Mouse (Mus musculus): ENCODE data around the gene Adcy3. TPM values are rescaled to one million over a fixed set of nuclear protein-coding genes. Genes with fewer than 3 reads are reported as not detected.
A peak's percentile ranks its signal among the peaks of the same experiment; 100 is the strongest.

The Adcy3 gene
- total RNA-seq (2014; rRNA removed) (40.4 and 40.9 TPM in 2 replicates), polyA plus RNA-seq (2015; fragmentation: Nextera tagmentation; extraction: Ambion mirVana) (11.5 and 12.5 TPM in 2 replicates)

DNA sequence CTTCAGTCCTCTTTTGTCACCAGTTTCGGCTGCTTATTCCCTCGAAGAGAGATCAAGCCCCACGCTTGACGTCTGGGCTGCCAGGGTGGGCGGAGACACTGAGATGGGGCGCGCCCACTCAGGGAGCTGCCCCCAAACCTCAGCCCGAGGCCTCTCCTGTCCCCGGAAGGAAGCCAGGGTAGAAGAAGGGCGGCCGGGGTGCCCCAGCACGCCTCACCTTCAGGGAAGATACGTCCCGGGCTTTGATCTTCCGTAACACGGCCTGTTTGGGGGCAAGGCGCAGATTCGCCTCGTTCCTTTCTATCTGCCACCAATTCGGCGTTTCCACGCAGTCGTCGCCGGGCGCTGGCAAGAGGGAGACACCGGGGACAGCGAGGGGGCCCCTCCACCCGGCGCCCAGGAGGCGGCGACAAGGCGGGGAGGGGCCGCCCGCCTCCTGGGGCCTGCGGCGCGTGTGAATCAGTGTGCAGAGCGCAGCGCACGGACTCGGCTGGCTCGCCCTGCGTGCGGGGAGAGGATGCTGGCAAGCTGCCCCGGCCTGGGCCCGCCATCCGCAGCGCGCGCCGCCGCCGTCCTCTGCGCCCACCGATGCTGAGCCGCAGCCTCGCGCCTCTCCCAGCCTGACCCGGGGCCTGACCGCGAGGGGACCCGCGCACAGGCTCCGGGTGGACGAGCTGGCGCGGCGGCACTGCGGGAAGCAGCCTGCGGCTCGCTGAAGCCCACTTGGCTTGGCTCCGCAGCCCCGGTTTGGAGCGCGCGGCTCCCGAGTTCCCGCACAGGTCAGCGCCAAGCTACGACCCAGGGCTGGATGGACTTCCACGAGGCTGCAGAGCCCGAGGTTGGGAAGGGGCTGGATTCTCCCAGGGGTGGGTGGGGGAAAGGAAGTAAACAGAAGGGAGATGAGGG, at the start of gene Adcy3:
Adcy3 (plus strand) TSS at position 163 of the 906 bp plus-strand sequence.
- Histone ChIP-seq H3K4me1 (ENCODE audit: insufficient read depth, low read length) (peaks cover 22% of the 10 kb centered on the region), H3K9ac (replicated peaks; ENCODE audit: low read length) (peak within 1 kb of the TSS; percentile 79), H3K27ac (peak within 1 kb of the TSS; percentile 83), H3K27me3 (ENCODE audit: insufficient read depth, low read length) (no peaks in the 10 kb centered on the region), H3K4me3 (ENCODE audit: low read length) (peak within 1 kb of the TSS; percentile 52), H3K4me2 (ENCODE audit: low read depth, low read length) (peak within 1 kb of the TSS; percentile 85), H3K9me3 (ENCODE audit: low read length) (0 out of 2 replicates have a peak, but pooled peaks cover 3% of the 10 kb centered on the region), H3K36me3 (ENCODE audit: insufficient read depth, low read length) (0 out of 2 replicates have a peak, but pooled peaks cover 2% of the 10 kb centered on the region)
- ATAC-seq (peak; percentile 86), DNase-seq (ENCODE audit: low spot score) (peak; percentile 80)
- TF ChIP-seq CTCF (IDR thresholded peaks at IDR 0.05; ENCODE audit: low read depth) = no peak
- under 1% methylated on average over 80 of the region's 83 CpGs for WGBS

GRCm38 (mm10) chr12:4083441-4083840, 49.5 kb upstream of the Adcy3 start:
- ATAC-seq = no peak
- TF ChIP-seq CTCF (IDR thresholded peaks at IDR 0.05; ENCODE audit: low read depth) = no peak
- Histone ChIP-seq H3K9me3 (ENCODE audit: low read length) (no peaks in the 10 kb centered on the region), H3K4me2 (ENCODE audit: low read depth, low read length) (peak overlapping the region; percentile 67), H3K4me3 (ENCODE audit: low read length) (peak overlapping the region; percentile 53), H3K36me3 (ENCODE audit: insufficient read depth, low read length) (peaks cover 25% of the 10 kb centered on the region), H3K27ac (peak overlapping the region; percentile 98; the same call in 1 of the 2 replicates), H3K27me3 (ENCODE audit: insufficient read depth, low read length) (no peaks in the 10 kb centered on the region), H3K9ac (replicated peaks; ENCODE audit: low read length) (peak overlapping the region; percentile 67; the same call in 1 of the 2 replicates), H3K4me1 (ENCODE audit: insufficient read depth, low read length) (0 out of 2 replicates have a peak, but pooled peaks cover 4% of the 10 kb centered on the region)
- DNase-seq (ENCODE audit: low spot score) = no peak
- WGBS = 46% methylated on average over 8 of the region's 8 CpGs

- WGBS = 76% methylated on average over 4 of the region's 4 CpGs
- peak; percentile 85 for ATAC-seq
- peak; percentile 93 for TF ChIP-seq CTCF (IDR thresholded peaks at IDR 0.05; ENCODE audit: low read depth)
- Histone ChIP-seq H3K4me2 (ENCODE audit: low read depth, low read length) (no peak overlapping the region), H3K4me3 (ENCODE audit: low read length) (no peak overlapping the region), H3K27ac (no peak overlapping the region), H3K9ac (replicated peaks; ENCODE audit: low read length) (no peak overlapping the region), H3K36me3 (ENCODE audit: insufficient read depth, low read length) (peaks cover 28% of the 10 kb centered on the region; the same call in 1 of the 2 replicates), H3K4me1 (ENCODE audit: insufficient read depth, low read length) (no peaks in the 10 kb centered on the region), H3K9me3 (ENCODE audit: low read length) (no peaks in the 10 kb centered on the region), H3K27me3 (ENCODE audit: insufficient read depth, low read length) (no peaks in the 10 kb centered on the region)
- peak; percentile 88 for DNase-seq (ENCODE audit: low spot score)
Measured at GRCm38 (mm10) chr12:4107383-4107782, 25.5 kb upstream of the Adcy3 start.

DNA sequence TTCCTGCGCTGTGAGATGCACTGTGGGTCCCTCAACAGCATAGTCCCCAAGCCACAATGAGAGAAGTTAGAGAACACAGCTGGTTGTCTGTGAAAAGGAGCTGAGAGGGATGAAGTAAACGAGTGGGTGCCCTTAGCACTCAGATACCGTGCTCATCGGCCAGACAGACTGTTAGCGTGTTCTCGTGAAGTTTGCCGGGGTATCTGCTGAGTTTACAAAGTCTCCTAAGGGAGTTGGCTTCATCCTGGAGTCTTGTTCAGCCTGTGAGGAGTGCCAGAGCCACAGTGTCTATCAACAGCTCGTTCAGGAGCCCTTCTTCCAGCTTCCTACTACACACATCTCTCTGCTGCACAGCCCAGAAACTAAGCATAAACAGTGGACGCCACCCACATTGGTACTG, 16.8 kb upstream of the Adcy3 start:
- Histone ChIP-seq H3K9me3 (ENCODE audit: low read length) (0 out of 2 replicates have a peak, but pooled peaks cover 2% of the 10 kb centered on the region), H3K4me1 (ENCODE audit: insufficient read depth, low read length) (no peaks in the 10 kb centered on the region), H3K36me3 (ENCODE audit: insufficient read depth, low read length) (no peaks in the 10 kb centered on the region), H3K4me3 (ENCODE audit: low read length) (no peak overlapping the region), H3K9ac (replicated peaks; ENCODE audit: low read length) (no peak overlapping the region), H3K27me3 (ENCODE audit: insufficient read depth, low read length) (no peaks in the 10 kb centered on the region), H3K4me2 (ENCODE audit: low read depth, low read length) (no peak overlapping the region), H3K27ac (peak overlapping the region; percentile 7; the same call in 1 of the 2 replicates)
- 79% methylated on average over 9 of the region's 9 CpGs for WGBS
- TF ChIP-seq CTCF (IDR thresholded peaks at IDR 0.05; ENCODE audit: low read depth) = no peak
- no peak for DNase-seq (ENCODE audit: low spot score)
- ATAC-seq = 0 out of 2 replicates have a peak, but pooled peaks have one; percentile 38

DNA sequence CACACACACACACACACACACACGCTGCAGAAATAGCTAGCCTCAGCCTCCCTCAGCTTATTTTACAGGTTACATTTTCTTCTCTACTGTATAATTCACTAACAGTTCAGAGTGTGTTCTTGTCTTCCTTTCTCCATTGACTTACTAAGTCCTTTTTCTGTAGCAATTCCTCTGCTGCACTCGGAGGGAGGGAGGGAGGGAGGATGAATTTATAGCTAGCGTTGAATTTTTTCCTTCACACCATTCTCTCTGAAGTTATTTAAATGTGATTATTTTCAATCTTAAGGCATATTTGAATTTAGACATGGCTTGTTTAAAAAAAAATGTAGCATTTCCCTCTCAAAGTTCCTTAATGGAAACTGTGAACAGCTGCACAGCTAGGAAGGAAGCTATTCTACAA, 15.8 kb upstream of the Adcy3 start:
- TF ChIP-seq CTCF (IDR thresholded peaks at IDR 0.05; ENCODE audit: low read depth) = no peak
- Histone ChIP-seq H3K4me1 (ENCODE audit: insufficient read depth, low read length) (no peaks in the 10 kb centered on the region), H3K4me2 (ENCODE audit: low read depth, low read length) (no peak overlapping the region), H3K27me3 (ENCODE audit: insufficient read depth, low read length) (no peaks in the 10 kb centered on the region), H3K36me3 (ENCODE audit: insufficient read depth, low read length) (no peaks in the 10 kb centered on the region), H3K4me3 (ENCODE audit: low read length) (no peak overlapping the region), H3K9me3 (ENCODE audit: low read length) (0 out of 2 replicates have a peak, but pooled peaks cover 2% of the 10 kb centered on the region), H3K9ac (replicated peaks; ENCODE audit: low read length) (no peak overlapping the region), H3K27ac (no peak overlapping the region)
- ATAC-seq = no peak
- no peak for DNase-seq (ENCODE audit: low spot score)
- WGBS = 81% methylated on average over 3 of the region's 3 CpGs

- no peak for TF ChIP-seq CTCF (IDR thresholded peaks at IDR 0.05; ENCODE audit: low read depth)
- H3K4me1 ChIP-seq (ENCODE audit: insufficient read depth, low read length) = no peaks in the 10 kb centered on the region
- H3K4me3 ChIP-seq (ENCODE audit: low read length) = no peak overlapping the region
- whole genome bisulfite sequencing = 71% methylated on average over 4 of the region's 4 CpGs
- ATAC-seq (no peak), DNase-seq (ENCODE audit: low spot score) (no peak)
- no peak overlapping the region for H3K4me2 ChIP-seq (ENCODE audit: low read depth, low read length)
- H3K27me3 ChIP-seq (ENCODE audit: insufficient read depth, low read length) = no peaks in the 10 kb centered on the region
- H3K9me3 ChIP-seq (ENCODE audit: low read length) = 0 out of 2 replicates have a peak, but pooled peaks cover 2% of the 10 kb centered on the region
- H3K36me3 ChIP-seq (ENCODE audit: insufficient read depth, low read length) = no peaks in the 10 kb centered on the region
- no peak overlapping the region for H3K27ac ChIP-seq
- H3K9ac ChIP-seq (replicated peaks; ENCODE audit: low read length) = no peak overlapping the region
Measured at GRCm38 (mm10) chr12:4117579-4117978, 15.3 kb upstream of the Adcy3 start.
